Mouse (Mus musculus) embryonic fibroblast, embryonic 13.5 days (primary cell): ENCODE results near the gene Anks1b.

Experiments used
- CTCF ChIP-seq: IDR thresholded peaks from 2 replicates; pipeline ENCODE4 v1.5.1; 2011; ENCODE audit warnings: mild to moderate bottlenecking, control low read depth, low read length, moderate library complexity, borderline replicate concordance; ENCODE audit not compliant: insufficient read depth
- POLR2A ChIP-seq: IDR thresholded peaks from 2 replicates; pipeline ENCODE4 v1.6.1; 2011; ENCODE audit warnings: low read depth, mild to moderate bottlenecking, control low read depth, low read length, moderate library complexity

GRCm38 (mm10) chr10:90609437-90609836 is 736.1 kb downstream of the Anks1b start:
- TF ChIP-seq CTCF (no peak), POLR2A (no peak)
